Mouse (Mus musculus) liver, embryonic 14.5 days (tissue): ENCODE measurements around the gene Adgrf5. TPM values are rescaled to one million over a fixed set of nuclear protein-coding genes. Genes with fewer than 3 reads are reported as not detected.

ENCODE experiments used
- ATAC-seq: fragments of 200-750 bp; cut with Nextera tagmentation; 2 replicates; pipeline ENCODE4 v1.8.0; 2017; ENCODE audit warnings: moderate number of reproducible peaks, mild to moderate bottlenecking, moderate library complexity; ENCODE audit not compliant: insufficient read depth
- DNase-seq, 3 experiments: peaks; one replicate each; pipeline ENCODE4 v3.0.0-alpha.2; 2012 to 2013; ENCODE audit warnings: low read depth in 3 of 3, low spot score in 3 of 3
- H3K27ac ChIP-seq: fragments of 300-500 bp; sonication (generic); 2 replicates; pipeline ENCODE4 v1.5.1; 2014; ENCODE audit warnings: moderate library complexity, mild to moderate bottlenecking, control low read depth, inconsistent platforms
- H3K27me3 ChIP-seq: fragments of 300-500 bp; sonication (generic); 2 replicates; pipeline ENCODE4 v1.6.1; 2014; ENCODE audit warnings: mild to moderate bottlenecking, low read length, moderate library complexity; ENCODE audit not compliant: control insufficient read depth, insufficient read depth
- H3K36me3 ChIP-seq: fragments of 300-500 bp; sonication (generic); replicated peaks from 2 replicates; pipeline ENCODE4 v1.6.1; 2014; ENCODE audit warnings: low read depth; ENCODE audit not compliant: control insufficient read depth, insufficient read depth
- H3K4me1 ChIP-seq, 2 experiments: fragments of 200-500 bp in 1 of 2; fragments of 300-500 bp in 1 of 2; sonication (generic) in 1 of 2; replicated peaks; 2 replicates each; pipeline ENCODE4 v1.6.1; 2012 to 2014; ENCODE audit warnings: antibody characterized with exemption in 1 of 2, inconsistent platforms in 1 of 2, low read length in 1 of 2; ENCODE audit not compliant: control insufficient read depth in 2 of 2, insufficient read depth in 2 of 2
- H3K4me2 ChIP-seq: fragments of 300-500 bp; sonication (generic); 2 replicates; pipeline ENCODE4 v1.6.1; 2014; ENCODE audit warnings: low read depth, mild to moderate bottlenecking, control low read depth, moderate library complexity
- H3K4me3 ChIP-seq, 2 experiments: fragments of 200-500 bp in 1 of 2; fragments of 300-500 bp in 1 of 2; sonication (generic) in 1 of 2; 2 replicates each; pipeline ENCODE4 v1.5.1; 2012 to 2014; ENCODE audit warnings: low read depth in 2 of 2, low read length in 2 of 2, mild to moderate bottlenecking in 2 of 2, control low read depth in 1 of 2, inconsistent platforms in 1 of 2, moderate library complexity in 1 of 2; ENCODE audit not compliant: insufficient read depth in 1 of 2
- H3K9ac ChIP-seq: fragments of 300-500 bp; sonication (generic); replicated peaks from 2 replicates; pipeline ENCODE4 v1.6.1; 2014; ENCODE audit warnings: mild to moderate bottlenecking, control low read depth, moderate library complexity
- H3K9me3 ChIP-seq: fragments of 300-500 bp; sonication (generic); 2 replicates; pipeline ENCODE4 v1.6.1; 2016; ENCODE audit warnings: low read length, mixed read lengths; ENCODE audit not compliant: control insufficient read depth
- CTCF ChIP-seq: IDR thresholded peaks from 2 replicates; pipeline ENCODE4 v1.5.1; 2016; ENCODE audit warnings: antibody characterized with exemption, low read depth, control low read depth
- EP300 ChIP-seq: IDR thresholded peaks from 2 replicates; pipeline ENCODE4 v1.6.1; 2016; ENCODE audit warnings: antibody characterized with exemption, low read depth
- WGBS: fragments of 180-500 bp; shearing (Covaris S2); extraction: QIAGEN DNeasy Blood & Tissue Kit; methylation state at CpG from one replicate; pipeline ENCODE4 v1.1.7; 2014; ENCODE audit not compliant: insufficient replicate concordance; 5-methylcytosine and 5-hydroxymethylcytosine counted together
- polyA plus RNA-seq, 2 experiments: library from polyadenylated mRNA; depleted of rRNA in 1 of 2; stranded (reverse) in 1 of 2; unstranded in 1 of 2; fragments of >200 nt; fragmentation: Nextera tagmentation in 1 of 2; extraction: Ambion mirVana in 1 of 2; gene quantifications; 2 replicates each; pipeline versions ENCODE4 v1.2.1 to v1.2.3; 2012 to 2014

The Adgrf5 gene
- polyA plus RNA-seq, 2 experiments, result 1.5 to 2.3 TPM

DNA sequence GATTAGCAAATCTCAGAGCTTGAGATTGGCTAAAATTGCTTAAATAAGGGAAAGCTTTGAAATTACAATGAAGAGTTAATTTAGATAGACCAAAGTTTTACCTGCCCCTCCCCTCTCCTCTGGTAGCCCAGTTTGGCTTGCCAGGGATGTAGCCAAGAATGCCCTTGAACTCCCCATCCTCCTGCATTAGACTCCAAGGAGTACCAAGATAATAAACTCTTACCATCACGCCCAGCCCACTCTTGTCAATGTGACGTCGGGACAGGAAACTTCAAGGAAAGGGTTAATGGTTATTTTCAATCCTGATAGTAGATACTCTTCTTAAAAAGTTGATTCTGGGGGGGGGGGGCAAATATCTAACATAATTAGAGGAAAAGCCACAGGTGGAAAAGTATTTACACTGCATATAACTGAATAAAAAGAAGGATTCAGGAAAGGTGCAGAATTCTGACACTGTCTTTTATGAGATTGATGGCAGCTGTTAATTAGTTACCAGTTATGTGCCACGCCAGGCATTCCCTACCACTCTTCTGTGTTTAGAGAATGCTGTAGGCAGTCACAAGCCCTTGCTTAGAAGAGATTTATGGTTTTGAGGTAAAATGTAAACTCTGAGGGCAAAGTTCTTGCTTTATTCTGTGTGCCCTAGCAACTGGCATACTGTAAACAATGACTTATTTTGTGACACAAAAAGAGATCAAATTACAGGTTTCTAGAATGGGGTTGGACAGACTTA is 143.8 kb downstream of the Adgrf5 start:
- Histone ChIP-seq H3K4me2 (no peak overlapping the region), H3K4me3 (no peak overlapping the region)
- no peak for ATAC-seq

DNA sequence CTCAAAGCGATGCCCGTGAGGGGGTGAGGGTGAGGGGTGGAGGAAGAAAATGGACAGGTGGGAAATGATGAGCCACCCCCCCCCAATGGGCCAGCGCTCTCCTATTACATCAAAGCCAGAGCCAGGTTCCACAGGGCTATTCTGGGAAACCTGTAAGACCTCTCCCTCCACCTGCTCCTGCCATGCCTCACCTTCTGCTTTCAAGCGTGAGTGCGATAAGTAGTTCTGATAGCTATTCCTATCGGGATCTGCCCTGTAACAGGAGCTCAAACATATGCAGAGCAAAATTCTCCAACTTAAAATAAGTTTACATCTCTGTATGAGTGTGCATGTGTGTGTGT is 144.3 kb downstream of the Adgrf5 start:
- no peak for TF ChIP-seq CTCF
- TF ChIP-seq EP300, result no peak
- DNase-seq (no peak), ATAC-seq (no peak)
- no peaks in the 10 kb centered on the region for H3K27me3 ChIP-seq
- no peaks in the 10 kb centered on the region for H3K9me3 ChIP-seq
- H3K36me3 ChIP-seq, result no peaks in the 10 kb centered on the region
- H3K4me1 ChIP-seq, result no peaks in the 10 kb centered on the region
- H3K4me2 ChIP-seq, result no peak overlapping the region
- 51% methylated on average over 6 of the region's 6 CpGs for WGBS
- H3K27ac ChIP-seq, result no peak overlapping the region
- H3K4me3 ChIP-seq, result no peak overlapping the region
- H3K9ac ChIP-seq, result no peak overlapping the region

More for the DNA sequence above, 143.8 kb downstream of the Adgrf5 start:
- no peak for DNase-seq
- Histone ChIP-seq H3K9me3 (no peaks in the 10 kb centered on the region), H3K27me3 (no peaks in the 10 kb centered on the region), H3K27ac (no peak overlapping the region), H3K9ac (no peak overlapping the region), H3K36me3 (no peaks in the 10 kb centered on the region), H3K4me1 (no peaks in the 10 kb centered on the region)
- 45% methylated on average over 4 of the region's 4 CpGs for WGBS
- TF ChIP-seq CTCF (no peak), EP300 (no peak)

Other genes starting within 250 kb of the Adgrf5 start
- gene Adgrf1, start 90.1 kb upstream of the Adgrf5 start, polyA plus RNA-seq (2012; rRNA removed), result 0.51 and 0.66 TPM in 2 replicates
- gene Adgrf1, start 90.1 kb upstream of the Adgrf5 start, polyA plus RNA-seq (2014; fragmentation: Nextera tagmentation; extraction: Ambion mirVana), result 0.48 and 0.69 TPM in 2 replicates
- gene Mep1a, start 142.4 kb downstream of the Adgrf5 start, polyA plus RNA-seq (2012; rRNA removed), result 0.02 and 0.03 TPM in 2 replicates
- 0.04 TPM in 1 of 2 replicates, not detected in the other for gene Mep1a, start 142.4 kb downstream of the Adgrf5 start, polyA plus RNA-seq (2014; fragmentation: Nextera tagmentation; extraction: Ambion mirVana)
- gene Ankrd66, start 183.2 kb downstream of the Adgrf5 start, polyA plus RNA-seq (2012; rRNA removed), result 0.05 and 0.07 TPM in 2 replicates
- 0.10 TPM in 1 of 2 replicates, not detected in the other for gene Ankrd66, start 183.2 kb downstream of the Adgrf5 start, polyA plus RNA-seq (2014; fragmentation: Nextera tagmentation; extraction: Ambion mirVana)
- gene Pla2g7, start 207.6 kb downstream of the Adgrf5 start, polyA plus RNA-seq (2012; rRNA removed), result 4.0 and 5.0 TPM in 2 replicates
- 9.9 and 10.7 TPM in 2 replicates for gene Pla2g7, start 207.6 kb downstream of the Adgrf5 start, polyA plus RNA-seq (2014; fragmentation: Nextera tagmentation; extraction: Ambion mirVana)